Mouse (Mus musculus): ENCODE data around the gene Cdk5. TPM values are rescaled to one million over a fixed set of nuclear protein-coding genes. Genes with fewer than 3 reads are reported as not detected.

Gene Cdk5
- polyA plus RNA-seq, 1 experiment from 2014 or later, result 53.5 TPM

DNA sequence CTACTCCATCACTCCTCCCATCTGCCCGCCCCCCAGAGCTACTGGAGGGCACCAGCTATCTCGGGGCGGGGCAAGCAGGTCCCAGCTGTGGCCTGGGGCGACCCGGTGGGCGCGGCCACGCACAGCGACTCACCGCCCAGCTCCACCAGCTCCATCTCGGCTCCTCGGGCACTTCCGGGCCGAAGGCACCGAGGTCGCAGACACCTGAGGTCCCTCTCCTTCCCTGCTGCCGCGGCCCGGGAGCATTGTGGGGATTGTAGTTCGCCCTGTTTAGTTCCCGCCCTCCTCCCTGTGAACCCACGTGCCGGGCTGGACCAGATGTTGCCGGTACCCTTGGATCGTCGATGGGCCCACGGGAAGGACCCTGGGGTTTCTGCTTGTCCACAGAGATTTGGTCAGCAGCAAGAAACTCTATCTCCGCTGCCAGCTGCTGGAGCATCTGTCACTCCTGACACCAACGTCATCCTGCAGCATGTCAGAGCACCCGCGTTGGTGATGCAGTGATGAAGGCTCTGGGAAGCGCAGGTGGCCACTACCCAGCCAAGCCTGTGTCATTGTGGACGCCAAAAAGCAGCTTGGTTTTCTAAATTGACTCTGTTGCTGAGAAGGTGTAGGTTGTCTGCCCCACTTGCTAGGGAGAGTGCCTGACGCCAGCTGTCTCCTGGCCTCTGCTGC, 24.4 kb upstream of the Cdk5 start, which contains the start of gene Tmub1:
Tmub1 (minus strand) TSS at position 231 of the 675 bp plus-strand sequence.
- 2% methylated on average over 34 of the region's 34 CpGs for WGBS
- peak within 1 kb of the TSS; percentile 71 for H3K9ac ChIP-seq
- ATAC-seq (ENCODE audit: low FRiP score, low read depth), result peak; percentile 72
- no peaks in the 10 kb centered on the region for H3K27me3 ChIP-seq
- H3K9me3 ChIP-seq, result no peaks in the 10 kb centered on the region
- H3K4me2 ChIP-seq (replicated peaks), result peak within 1 kb of the TSS; percentile 85
- H3K4me1 ChIP-seq, result peaks cover 39% of the 10 kb centered on the region
- peak within 1 kb of the TSS; percentile 66 for H3K4me3 ChIP-seq
- H3K27ac ChIP-seq, result peak within 1 kb of the TSS; percentile 74
- peaks cover 12% of the 10 kb centered on the region for H3K36me3 ChIP-seq

DNA sequence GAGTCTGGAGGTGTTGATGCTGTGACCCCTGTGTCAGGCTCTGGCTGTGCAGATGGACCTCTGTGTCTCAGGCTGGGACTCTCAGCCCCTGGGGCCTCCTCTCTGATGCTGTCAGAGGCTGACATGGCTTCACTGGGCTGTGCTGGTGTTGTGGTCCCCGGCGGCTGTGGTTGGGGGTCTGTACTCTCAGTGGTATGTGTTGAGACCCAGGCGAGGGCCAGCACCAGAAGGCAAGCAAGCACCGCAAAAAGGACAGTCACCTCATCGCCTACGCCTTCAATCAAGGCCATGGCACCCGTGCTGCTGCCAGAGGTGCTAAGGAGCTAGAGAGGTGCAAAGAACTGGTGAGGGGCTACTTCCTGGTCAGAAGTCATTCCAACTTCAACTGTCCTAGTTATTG, 23.3 kb upstream of the Cdk5 start:
- WGBS, result 90% methylated on average over 7 of the region's 7 CpGs

DNA sequence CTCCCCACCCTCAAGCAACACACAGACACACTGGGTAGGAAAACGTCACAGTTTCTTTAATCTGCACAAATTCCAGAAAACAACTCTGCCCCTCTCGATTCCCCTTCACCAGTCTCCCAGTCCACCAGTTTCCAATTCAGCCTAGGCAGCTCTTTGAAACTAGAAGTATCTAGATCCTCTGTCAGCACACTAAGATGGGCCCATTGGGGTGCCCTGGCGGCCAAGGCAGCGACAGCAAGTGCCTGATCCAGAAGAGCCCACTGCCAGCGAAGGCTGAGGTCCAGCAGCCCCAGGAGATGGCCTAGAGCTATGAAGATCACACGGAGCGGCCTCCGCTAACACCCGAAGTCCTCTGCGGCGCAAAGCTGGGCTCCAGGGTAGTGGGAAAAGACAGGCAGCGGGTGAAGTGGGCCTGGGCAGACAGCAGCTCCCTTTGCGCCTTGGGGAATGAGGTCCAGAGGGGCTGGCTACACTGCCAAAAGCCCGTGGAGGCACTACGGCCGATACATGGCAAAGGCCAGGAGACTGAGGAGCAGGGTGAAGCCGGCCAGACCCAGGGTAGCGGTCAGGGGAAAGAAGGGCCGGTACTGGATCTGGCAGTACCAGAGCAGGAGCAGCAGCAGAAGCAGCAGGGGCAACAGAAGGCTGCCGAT, 22.2 kb upstream of the Cdk5 start:
- H3K27ac ChIP-seq, result peak overlapping the region; percentile 74
- ATAC-seq (ENCODE audit: low FRiP score, low read depth), result no peak
- WGBS, result 54% methylated on average over 20 of the region's 20 CpGs
- peaks cover 34% of the 10 kb centered on the region for H3K36me3 ChIP-seq
- peaks cover 32% of the 10 kb centered on the region for H3K4me1 ChIP-seq
- no peaks in the 10 kb centered on the region for H3K9me3 ChIP-seq
- H3K4me3 ChIP-seq, result peak overlapping the region; percentile 92
- H3K4me2 ChIP-seq (replicated peaks), result peak overlapping the region; percentile 92
- no peaks in the 10 kb centered on the region for H3K27me3 ChIP-seq
- peak overlapping the region; percentile 96 for H3K9ac ChIP-seq

More for the DNA sequence above, 23.3 kb upstream of the Cdk5 start:
- no peaks in the 10 kb centered on the region for H3K9me3 ChIP-seq
- H3K4me1 ChIP-seq, result peaks cover 39% of the 10 kb centered on the region
- peak overlapping the region; percentile 66; the same call in 1 of the 2 replicates for H3K4me3 ChIP-seq
- H3K27ac ChIP-seq, result no peak overlapping the region
- H3K4me2 ChIP-seq (replicated peaks), result peak overlapping the region; percentile 85
- peaks cover 23% of the 10 kb centered on the region for H3K36me3 ChIP-seq
- no peaks in the 10 kb centered on the region for H3K27me3 ChIP-seq
- H3K9ac ChIP-seq, result no peak overlapping the region
- ATAC-seq (ENCODE audit: low FRiP score, low read depth), result no peak

DNA sequence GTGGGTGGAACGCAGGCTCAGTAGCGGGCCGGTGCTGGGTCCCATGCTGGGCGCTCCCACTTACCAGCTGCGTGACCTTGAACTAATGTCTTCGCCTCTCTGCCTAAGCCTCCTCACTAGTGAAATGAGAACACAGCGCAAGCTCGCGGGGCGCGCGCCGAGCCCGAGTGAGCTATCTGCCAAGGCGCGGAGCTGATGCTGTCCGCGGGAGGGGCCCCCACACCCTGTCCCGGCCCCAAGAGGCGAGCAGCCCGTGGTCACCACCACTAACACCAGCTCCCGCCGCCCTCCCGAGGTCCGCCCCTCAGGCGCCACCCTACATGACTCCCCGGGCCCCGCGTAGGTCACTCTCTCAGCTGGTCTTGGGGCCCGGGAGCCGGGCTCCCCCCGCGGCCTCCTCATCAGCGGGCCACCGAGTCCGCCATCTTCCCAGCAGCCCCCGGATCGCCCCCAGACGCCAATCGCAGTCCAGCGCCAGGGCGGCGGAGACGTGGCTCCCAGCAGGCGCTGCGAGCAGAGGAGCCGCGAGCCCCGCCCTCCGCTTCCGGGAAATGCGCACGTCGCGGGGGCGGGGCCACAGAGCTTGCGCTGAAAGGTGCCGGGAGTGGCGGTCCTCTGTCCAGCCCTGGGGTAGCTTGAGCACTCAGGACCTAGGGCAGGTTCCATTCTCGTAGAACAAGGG, 21.6 kb upstream of the Cdk5 start, which contains the start of gene Fastk:
Fastk (minus strand) TSS at position 542 of the 682 bp plus-strand sequence.
- H3K4me2 ChIP-seq (replicated peaks), result peak within 1 kb of the TSS; percentile 92
- peaks cover 32% of the 10 kb centered on the region for H3K4me1 ChIP-seq
- H3K4me3 ChIP-seq, result peak within 1 kb of the TSS; percentile 92
- H3K27me3 ChIP-seq, result no peaks in the 10 kb centered on the region
- H3K9ac ChIP-seq, result peak within 1 kb of the TSS; percentile 96
- H3K36me3 ChIP-seq, result peaks cover 41% of the 10 kb centered on the region
- WGBS, result under 1% methylated on average over 60 of the region's 60 CpGs
- peak within 1 kb of the TSS; percentile 92 for H3K27ac ChIP-seq
- no peaks in the 10 kb centered on the region for H3K9me3 ChIP-seq
- peak; percentile 83 for ATAC-seq (ENCODE audit: low FRiP score, low read depth)

DNA sequence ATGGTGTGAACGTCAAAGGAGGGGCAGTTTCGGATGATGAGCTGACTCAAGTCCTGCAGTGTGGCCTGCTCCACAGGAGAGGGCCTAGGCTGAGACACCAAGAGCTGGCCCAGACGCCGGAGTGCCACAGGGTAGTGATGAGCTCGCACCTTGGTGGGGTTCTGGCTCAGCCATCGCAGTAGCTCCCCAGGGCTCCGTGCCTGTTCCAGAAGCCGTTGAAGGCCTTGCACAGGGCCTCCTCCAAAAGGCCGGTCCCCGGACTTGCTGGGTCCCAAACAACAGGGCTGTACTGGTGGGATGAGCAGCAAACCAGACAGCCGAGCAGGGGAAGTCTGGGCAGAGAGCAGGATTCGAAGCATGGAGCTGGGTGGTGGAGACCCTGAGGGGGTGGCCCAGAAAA, 20.6 kb upstream of the Cdk5 start:
- ATAC-seq (ENCODE audit: low FRiP score, low read depth), result no peak
- Histone ChIP-seq H3K27ac (no peak overlapping the region; the same call in 1 of the 2 replicates), H3K4me2 (replicated peaks) (peak overlapping the region; percentile 92), H3K36me3 (peaks cover 50% of the 10 kb centered on the region), H3K4me1 (peaks cover 32% of the 10 kb centered on the region), H3K9me3 (no peaks in the 10 kb centered on the region), H3K4me3 (peak overlapping the region; percentile 92), H3K9ac (peak overlapping the region; percentile 96), H3K27me3 (no peaks in the 10 kb centered on the region)
- WGBS, result 82% methylated on average over 12 of the region's 12 CpGs

DNA sequence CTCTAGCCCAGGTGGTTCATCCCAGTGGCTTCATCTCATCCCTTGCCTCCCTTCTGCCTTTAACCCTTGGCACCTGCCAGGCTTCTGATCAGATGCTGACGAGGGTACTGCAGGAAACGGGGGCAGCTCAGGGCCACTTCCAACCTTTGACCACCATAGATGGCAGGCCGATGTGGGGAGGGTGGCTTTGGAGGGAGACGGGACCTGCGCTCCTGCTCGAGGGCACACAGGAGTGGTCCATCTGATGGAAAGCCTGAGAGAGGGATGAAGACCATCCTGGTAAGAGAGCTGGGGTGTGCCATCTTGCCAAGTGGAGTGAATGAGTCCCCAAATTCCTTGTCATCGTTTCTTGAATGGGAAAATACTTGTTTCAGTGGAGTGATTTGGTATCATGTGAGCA, 19.9 kb upstream of the Cdk5 start:
- Histone ChIP-seq H3K36me3 (peaks cover 57% of the 10 kb centered on the region), H3K27me3 (no peaks in the 10 kb centered on the region), H3K9ac (no peak overlapping the region), H3K4me1 (peaks cover 32% of the 10 kb centered on the region), H3K27ac (no peak overlapping the region), H3K4me3 (no peak overlapping the region; the same call in 1 of the 2 replicates), H3K4me2 (replicated peaks) (no peak overlapping the region), H3K9me3 (no peaks in the 10 kb centered on the region)
- no peak for ATAC-seq (ENCODE audit: low FRiP score, low read depth)
- 89% methylated on average over 7 of the region's 7 CpGs for WGBS

DNA sequence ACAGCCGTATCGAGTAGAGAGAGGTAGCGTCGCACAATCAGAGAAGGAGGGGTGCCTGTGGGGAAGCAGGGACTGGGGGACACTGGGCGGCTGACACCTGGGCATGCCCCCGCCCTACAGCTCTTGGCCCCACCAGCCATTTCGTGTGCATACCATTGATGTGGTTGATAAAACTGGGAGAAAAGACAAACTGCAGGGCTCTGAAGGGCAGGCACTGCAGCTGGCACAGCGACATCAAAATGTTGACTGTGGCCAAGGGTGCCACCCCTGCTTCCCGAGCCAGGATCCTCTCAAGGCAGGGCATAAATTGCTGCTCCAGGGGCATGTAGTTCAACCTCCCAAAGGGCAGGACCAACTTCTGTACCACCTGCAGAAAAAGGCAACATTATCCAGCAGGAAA, 18.7 kb upstream of the Cdk5 start:
- Histone ChIP-seq H3K27me3 (no peaks in the 10 kb centered on the region), H3K9ac (no peak overlapping the region), H3K4me3 (no peak overlapping the region), H3K4me2 (replicated peaks) (no peak overlapping the region), H3K36me3 (peaks cover 67% of the 10 kb centered on the region), H3K9me3 (no peaks in the 10 kb centered on the region), H3K4me1 (peaks cover 23% of the 10 kb centered on the region), H3K27ac (no peak overlapping the region)
- 84% methylated on average over 9 of the region's 9 CpGs for WGBS
- no peak for ATAC-seq (ENCODE audit: low FRiP score, low read depth)

DNA sequence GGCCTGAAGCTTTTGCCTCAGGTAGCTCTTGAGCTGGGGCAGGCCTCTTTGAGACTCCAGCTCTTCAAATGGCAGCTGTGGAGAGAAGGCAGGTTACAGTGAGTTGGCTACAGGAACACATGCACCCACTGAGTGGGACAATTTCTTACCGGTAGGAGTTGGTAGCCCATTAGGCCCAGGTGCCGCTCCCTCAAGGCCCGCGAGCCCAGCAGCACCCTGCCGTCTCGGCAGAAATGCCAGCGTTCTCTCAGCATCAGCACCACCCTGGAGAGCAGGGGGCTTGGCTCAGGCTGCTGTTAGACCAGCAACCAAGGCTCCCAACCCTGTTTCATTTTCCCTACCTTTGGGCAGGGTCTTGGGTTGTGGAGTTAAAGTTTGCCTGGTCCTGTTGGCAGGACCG, 17.9 kb upstream of the Cdk5 start:
- H3K4me2 ChIP-seq (replicated peaks), result no peak overlapping the region
- H3K9ac ChIP-seq, result no peak overlapping the region
- H3K4me1 ChIP-seq, result peaks cover 17% of the 10 kb centered on the region
- no peak overlapping the region for H3K27ac ChIP-seq
- H3K27me3 ChIP-seq, result no peaks in the 10 kb centered on the region
- WGBS, result 95% methylated on average over 8 of the region's 8 CpGs
- no peak overlapping the region for H3K4me3 ChIP-seq
- H3K36me3 ChIP-seq, result peaks cover 76% of the 10 kb centered on the region
- no peaks in the 10 kb centered on the region for H3K9me3 ChIP-seq
- no peak for ATAC-seq (ENCODE audit: low FRiP score, low read depth)

DNA sequence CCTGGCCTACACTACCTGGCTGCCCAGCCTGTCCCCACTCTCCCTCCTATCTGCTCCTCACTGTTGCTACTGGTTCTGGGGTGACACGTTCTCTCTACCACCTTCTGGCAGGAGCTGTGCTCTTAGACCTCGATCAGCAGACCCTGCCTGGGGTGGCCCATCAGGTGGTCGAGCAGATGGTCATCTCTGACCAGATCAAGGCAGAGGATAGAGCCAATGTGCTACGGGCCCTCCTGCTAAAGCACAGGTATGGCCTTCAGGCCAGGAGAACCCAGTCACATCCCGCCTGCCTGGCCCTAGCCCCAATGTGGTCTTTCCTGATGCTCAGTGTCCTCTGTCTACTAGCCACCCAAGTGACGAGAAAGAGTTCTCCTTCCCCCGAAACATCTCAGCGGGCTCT, 10.7 kb upstream of the Cdk5 start:
- H3K4me2 ChIP-seq (replicated peaks), result no peak overlapping the region
- H3K9ac ChIP-seq, result no peak overlapping the region
- no peaks in the 10 kb centered on the region for H3K27me3 ChIP-seq
- H3K27ac ChIP-seq, result no peak overlapping the region
- no peak overlapping the region for H3K4me3 ChIP-seq
- no peaks in the 10 kb centered on the region for H3K9me3 ChIP-seq
- peaks cover under 1% of the 10 kb centered on the region; the same call in 1 of the 2 replicates for H3K4me1 ChIP-seq
- no peak for ATAC-seq (ENCODE audit: low FRiP score, low read depth)
- 89% methylated on average over 8 of the region's 8 CpGs for WGBS
- H3K36me3 ChIP-seq, result peaks cover 98% of the 10 kb centered on the region

DNA sequence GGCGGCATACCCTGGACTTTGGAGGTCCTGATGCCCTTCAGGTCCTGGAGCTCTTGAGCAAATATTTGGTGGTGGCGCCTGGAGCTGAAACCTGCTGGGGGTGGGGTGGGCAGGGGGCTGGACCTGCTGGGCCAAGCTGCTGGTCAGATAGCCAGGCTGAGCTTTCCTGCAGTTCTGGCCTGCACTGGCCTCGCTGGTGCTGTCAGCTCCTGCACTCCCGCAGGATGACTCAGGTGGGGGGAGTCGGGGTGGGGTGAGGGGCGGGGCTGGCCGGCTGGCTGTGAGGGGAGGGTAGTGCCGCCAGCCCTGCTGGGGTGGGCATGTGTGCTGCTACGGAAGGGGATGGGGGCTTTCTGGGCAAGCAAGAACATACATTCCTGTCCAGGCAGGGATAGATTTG, 5.3 kb upstream of the Cdk5 start:
- Histone ChIP-seq H3K4me2 (replicated peaks) (peak overlapping the region; percentile 95), H3K9ac (peak overlapping the region; percentile 50), H3K27ac (no peak overlapping the region), H3K4me3 (peak overlapping the region; percentile 23), H3K9me3 (no peaks in the 10 kb centered on the region), H3K4me1 (peaks cover 45% of the 10 kb centered on the region), H3K36me3 (peaks cover 49% of the 10 kb centered on the region), H3K27me3 (no peaks in the 10 kb centered on the region)
- 11% methylated on average over 9 of the region's 9 CpGs for WGBS
- no peak for ATAC-seq (ENCODE audit: low FRiP score, low read depth)

DNA sequence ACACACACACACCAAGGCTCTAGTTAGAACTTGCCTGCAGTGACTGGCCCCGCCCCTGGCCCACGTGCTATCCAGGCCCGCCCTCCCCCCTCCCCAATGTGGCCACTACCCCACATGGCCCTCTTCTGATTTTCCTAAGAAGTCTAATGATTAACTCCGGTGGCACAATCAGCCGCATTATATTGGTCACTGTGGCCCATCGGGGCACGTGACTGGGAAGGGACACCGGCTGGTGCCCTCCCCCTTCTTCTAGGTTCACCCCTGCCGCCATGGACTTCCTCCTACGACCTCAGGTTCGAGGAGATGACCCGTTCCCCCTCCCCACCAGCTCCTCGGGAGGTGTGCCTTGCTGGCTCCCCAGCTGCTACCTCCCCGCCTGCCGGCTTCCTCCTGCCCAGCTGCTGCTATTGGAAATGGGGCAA, 4.7 kb upstream of the Cdk5 start:
- Histone ChIP-seq H3K4me2 (replicated peaks) (peak overlapping the region; percentile 95), H3K9ac (peak overlapping the region; percentile 50), H3K27me3 (no peaks in the 10 kb centered on the region), H3K9me3 (no peaks in the 10 kb centered on the region), H3K36me3 (peaks cover 43% of the 10 kb centered on the region), H3K4me3 (peak overlapping the region; percentile 23), H3K4me1 (peaks cover 45% of the 10 kb centered on the region), H3K27ac (peak overlapping the region; percentile 28; the same call in 1 of the 2 replicates)
- no peak for ATAC-seq (ENCODE audit: low FRiP score, low read depth)
- 2% methylated on average over 14 of the region's 15 CpGs for WGBS

DNA sequence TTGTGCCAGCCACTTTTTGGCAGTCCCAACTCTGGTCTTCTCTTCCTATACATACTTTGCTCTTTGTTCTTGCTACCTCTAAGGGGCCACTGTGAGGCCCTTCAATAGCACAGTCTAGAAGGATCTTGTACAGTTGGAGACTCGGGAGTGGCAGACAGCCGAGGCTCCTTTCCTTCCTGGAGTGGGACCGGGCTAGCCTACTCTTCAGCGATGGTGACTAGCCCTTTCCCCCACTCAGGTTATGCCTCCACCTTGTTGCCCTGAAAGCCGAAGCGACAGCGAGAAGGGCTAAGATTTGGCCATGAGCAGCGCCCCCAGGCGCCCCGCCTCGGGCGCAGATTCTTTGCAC, 3.9 kb upstream of the Cdk5 start:
- Histone ChIP-seq H3K4me1 (peaks cover 52% of the 10 kb centered on the region), H3K27me3 (no peaks in the 10 kb centered on the region), H3K4me3 (peak overlapping the region; percentile 70), H3K9ac (peak overlapping the region; percentile 82), H3K36me3 (peaks cover 36% of the 10 kb centered on the region), H3K9me3 (no peaks in the 10 kb centered on the region), H3K4me2 (replicated peaks) (peak overlapping the region; percentile 95), H3K27ac (no peak overlapping the region; the same call in 1 of the 2 replicates)
- WGBS, result 7% methylated on average over 12 of the region's 12 CpGs
- no peak for ATAC-seq (ENCODE audit: low FRiP score, low read depth)

Data from limb, embryonic 13.5 days (tissue).